Mouse (Mus musculus) induced T-regulatory cell, adult 2 months (primary cell): ENCODE measurements around the gene Syce3.
"Not testable (repeated sequence)": the region's sequence is repeated elsewhere in the genome, so short reads cannot be mapped to it uniquely, and the experiment has no call there.

ENCODE experiments used
- DNase-seq: peaks from one replicate; pipeline ENCODE4 v3.0.0-alpha.2; 2012; ENCODE audit warnings: low read depth

Gene Syce3

GRCm38 (mm10) chr15:89410118-89410517, at the start of gene Syce3:
Syce3 (minus strand) TSS chr15:89410503.
- no peak for DNase-seq

DNA sequence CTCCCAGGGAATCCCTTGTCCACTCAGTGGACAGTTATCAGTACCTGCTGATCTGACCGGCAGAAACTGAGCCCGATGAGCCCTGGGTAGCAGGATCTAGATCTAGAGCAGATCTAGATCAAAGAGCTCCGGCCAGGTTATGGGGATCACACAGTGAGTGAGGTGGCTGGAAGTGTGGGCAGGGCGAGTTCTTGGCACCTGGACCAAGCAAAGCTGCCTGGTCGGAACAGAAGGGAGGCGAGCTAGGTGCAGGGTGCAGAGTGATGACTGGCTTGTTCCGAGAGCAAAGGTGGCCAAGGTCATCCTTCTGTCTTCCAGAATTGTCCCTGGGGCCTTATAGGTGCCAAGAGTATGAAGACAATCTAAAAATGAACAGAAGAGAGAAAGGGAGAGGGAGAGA, 49.5 kb upstream of the Syce3 start:
- DNase-seq, result no peak

DNA sequence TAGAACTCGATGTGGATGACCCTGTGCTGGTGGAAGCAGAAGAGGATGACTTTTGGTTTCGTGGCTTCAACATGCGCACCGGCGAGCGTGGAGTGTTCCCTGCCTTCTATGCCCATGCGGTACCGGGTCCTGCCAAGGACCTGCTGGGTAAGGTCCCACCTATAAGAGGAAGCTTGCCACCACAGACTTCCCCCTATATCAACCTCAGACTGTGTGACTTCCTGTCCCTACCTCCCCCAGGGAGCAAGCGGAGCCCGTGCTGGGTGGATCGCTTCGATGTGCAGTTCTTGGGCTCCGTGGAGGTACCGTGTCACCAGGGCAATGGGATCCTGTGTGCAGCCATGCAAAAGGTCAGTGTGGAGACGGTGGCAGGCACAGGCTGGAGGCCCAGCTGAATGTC, 48.6 kb upstream of the Syce3 start:
- DNase-seq, result peak; percentile 17

DNA sequence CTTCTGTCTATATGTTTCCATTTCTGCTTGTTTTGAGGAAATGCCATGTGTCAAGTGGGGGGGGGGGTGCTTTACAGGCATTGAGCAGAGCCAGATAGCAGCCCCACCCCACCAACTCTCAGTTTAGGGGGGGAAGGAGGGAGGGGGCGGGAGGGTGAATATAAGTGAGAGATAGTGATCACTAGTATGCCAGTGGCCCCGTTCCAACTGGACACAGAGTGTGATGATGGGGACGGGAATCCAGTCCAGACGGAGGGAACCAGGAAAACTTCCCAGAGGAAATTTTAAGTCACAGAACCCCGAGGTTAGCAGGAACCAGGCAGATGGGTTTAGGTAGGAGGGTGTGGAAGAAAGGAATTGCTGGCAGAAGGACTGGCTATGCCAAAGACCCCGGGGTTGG, 45.3 kb upstream of the Syce3 start:
- DNase-seq, result no peak

DNA sequence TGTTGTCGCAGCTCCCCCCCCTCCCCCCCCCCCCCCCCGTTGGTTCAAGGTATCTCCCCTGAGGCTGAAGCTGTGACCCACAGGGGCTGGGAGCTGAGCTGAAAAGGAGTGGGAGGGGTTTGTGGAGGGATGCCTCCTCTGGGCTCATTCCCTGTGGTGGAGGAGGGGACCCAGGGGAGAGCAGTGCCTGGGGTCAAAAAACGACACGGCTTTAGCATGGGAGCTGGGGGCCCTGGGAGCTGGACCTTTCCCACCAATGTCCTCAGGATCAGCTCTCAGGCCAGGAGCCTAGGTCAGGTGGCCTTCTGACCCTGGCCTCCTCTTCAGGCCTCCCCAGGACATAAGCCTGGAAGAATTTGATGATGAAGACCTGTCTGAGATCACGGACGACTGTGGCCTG, 44.6 kb upstream of the Syce3 start:
- no peak for DNase-seq

GRCm38 (mm10) chr15:89453865-89454478, 43.7 kb upstream of the Syce3 start, which contains the start of gene Mapk8ip2:
Mapk8ip2 (plus strand) TSS chr15:89453913.
- peak; percentile 13 for DNase-seq

DNA sequence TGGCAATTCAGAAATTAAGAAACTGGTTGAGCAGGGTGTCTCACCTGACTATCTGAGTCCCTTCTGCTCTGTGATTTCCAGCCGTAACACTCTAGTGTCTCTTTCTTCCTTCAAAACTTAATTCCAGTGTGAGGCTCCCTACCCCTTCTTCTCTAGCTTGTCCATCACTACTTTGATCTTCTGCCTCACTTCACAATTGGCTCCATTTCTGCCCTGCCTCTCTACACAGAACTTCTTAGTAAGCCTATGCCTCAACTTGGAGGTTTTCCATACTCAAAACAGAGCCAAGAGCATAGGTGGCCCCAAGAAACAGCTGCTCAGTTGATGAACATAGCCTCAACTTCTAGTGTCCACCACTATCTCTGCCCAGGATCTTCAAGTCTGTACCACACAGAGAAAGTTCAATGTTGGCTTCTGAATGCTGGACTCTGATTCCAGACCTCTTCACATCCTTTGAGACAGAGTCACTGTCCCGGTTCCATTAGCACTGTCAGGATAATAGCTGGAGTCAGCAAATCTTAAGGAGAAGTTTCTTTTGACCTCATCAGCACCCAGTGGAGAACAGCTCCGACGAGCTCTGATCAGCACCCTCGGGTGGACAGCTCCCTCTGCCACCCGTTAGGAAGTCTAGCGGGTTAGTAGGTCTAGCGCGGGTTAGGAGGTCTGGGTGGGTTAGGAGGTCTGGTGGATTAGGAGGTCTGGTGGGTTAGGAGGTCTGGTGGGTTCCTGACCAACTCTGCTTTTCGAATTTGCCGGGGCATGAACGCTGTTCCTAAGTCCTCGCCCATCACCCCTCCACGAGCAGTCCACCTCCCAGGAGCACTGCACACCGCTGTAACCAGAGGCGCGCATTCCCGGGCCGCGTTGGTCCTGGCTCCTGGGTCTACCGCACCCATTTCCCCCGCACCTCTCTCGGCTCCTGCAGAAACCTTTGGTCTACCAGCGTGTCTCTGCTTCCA, 42.9 kb upstream of the Syce3 start:
- peak; percentile 70 for DNase-seq

GRCm38 (mm10) chr15:89442486-89443070, 32.3 kb upstream of the Syce3 start:
- no peak for DNase-seq

DNA sequence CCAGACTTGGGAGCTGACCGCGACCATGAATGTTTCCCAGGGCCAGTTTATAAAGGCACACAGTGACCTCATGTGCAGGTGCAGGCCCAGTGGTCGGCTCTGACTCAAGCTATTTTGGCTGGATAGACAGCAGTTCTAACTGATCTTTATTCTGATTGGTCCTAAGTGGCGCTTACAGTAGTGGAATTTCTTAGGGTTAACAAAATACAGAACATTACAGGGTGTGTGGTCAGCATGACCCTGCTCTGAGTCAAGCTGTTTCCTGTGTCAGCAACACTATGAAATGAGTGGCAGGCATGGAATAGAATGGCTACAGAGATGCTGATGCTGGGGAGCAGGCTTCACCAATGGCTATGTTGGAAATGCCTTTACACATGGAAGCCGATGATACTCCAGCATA, 25.6 kb upstream of the Syce3 start:
- no peak for DNase-seq

- no peak for DNase-seq
These were observed 23.8 kb upstream of the Syce3 start for GRCm38 (mm10) chr15:89434136-89434535.

DNA sequence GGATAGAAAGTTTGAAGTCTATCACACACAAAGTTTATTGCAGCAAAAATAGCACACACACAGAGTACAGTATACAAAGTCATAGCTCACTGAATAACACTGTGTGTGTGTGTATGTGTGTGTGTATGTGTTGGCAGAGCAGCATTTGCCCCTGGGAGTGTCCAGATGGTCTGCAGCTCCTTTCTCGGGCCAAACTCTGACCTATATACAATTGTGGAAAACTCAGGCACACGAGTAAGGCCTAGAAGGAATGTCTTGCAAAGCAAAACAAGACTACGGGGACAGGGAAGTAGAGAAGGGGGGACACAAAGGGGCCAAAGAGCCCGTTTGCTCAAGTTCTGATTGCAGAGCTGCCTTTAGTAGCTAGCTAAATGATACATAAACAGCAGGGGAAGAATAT, 22.6 kb upstream of the Syce3 start:
- DNase-seq, result no peak

- DNase-seq, result no peak
These were observed 21.5 kb upstream of the Syce3 start for GRCm38 (mm10) chr15:89431806-89432205.

- peak; percentile 12 for DNase-seq
These were observed 21.0 kb upstream of the Syce3 start for GRCm38 (mm10) chr15:89431271-89431670.

GRCm38 (mm10) chr15:89430771-89431170, 20.5 kb upstream of the Syce3 start:
- not testable (repeated sequence) for DNase-seq

DNA sequence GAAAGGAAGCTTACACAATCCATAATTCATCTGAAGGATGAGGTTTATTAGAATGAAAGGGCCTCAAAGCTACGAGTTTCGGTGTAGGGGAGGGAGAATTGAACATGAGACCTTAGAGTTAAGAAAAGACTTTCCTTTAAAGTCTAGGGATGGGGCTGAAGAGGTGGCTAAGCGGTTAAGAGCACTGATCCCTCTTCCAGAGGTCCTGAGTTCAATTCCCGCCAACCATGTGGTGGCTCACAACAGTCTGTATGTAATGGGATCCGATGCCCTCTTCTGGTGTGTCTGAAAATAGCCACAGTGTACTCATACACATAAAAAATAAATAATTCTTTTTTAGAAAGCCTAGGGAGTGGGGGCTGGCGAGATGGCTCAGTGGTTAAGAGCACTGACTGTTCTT, 20.0 kb upstream of the Syce3 start:
- DNase-seq, result no peak

DNA sequence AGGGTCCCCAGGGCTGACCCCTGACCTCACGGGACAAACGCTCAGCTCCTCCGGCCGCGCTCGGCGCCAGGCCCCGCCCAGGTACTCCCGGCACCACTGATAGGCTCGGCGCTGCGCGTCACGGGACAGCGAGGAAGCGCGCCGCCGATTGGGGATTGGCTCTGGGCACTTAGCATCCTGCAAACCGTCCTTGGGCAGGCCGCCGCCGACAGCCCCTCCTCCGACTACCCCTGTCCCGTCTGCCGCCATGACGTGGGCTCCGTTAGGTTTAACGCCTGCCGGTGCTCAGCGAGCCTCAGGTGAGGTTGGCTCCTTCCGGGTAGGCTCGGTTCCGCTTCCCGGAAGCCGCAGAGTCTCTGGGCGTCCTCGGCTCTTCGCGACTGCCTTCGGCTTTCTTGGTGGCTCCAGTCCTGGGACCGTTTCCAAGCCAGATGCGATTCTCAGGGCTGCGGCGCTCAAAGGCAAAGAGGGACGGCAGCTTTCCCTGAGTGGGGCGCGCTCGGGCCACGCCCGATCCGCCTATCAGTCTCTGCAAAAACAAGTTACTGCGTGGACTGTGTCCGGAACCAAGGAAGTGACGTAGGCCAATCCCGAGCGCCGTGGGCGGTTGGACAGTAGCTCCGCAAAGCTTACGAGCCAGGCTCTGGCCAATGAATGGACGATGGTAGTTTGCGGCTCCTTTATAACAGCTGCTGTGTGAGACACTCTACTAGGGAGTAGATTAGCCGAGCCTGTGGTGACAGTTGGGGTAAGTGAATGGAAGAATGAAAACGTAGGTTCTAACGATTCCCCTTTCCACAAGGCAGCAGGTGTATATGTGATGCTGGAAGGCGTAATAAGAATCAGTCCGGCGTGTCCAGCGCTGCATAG, 19.3 kb upstream of the Syce3 start, which contains the start of the genes C730034F03Rik, Gm44502 and Chkb:
Gene C730034F03Rik (plus strand): TSS at position 238 of the 870 bp plus-strand sequence.
Gene Gm44502 (minus strand): TSS at position 345 of the 870 bp plus-strand sequence.
Gene Chkb (minus strand): TSS at position 557 of the 870 bp plus-strand sequence.
- peak; percentile 97 for DNase-seq

GRCm38 (mm10) chr15:89428821-89429351, 18.6 kb upstream of the Syce3 start:
- DNase-seq, result no peak

DNA sequence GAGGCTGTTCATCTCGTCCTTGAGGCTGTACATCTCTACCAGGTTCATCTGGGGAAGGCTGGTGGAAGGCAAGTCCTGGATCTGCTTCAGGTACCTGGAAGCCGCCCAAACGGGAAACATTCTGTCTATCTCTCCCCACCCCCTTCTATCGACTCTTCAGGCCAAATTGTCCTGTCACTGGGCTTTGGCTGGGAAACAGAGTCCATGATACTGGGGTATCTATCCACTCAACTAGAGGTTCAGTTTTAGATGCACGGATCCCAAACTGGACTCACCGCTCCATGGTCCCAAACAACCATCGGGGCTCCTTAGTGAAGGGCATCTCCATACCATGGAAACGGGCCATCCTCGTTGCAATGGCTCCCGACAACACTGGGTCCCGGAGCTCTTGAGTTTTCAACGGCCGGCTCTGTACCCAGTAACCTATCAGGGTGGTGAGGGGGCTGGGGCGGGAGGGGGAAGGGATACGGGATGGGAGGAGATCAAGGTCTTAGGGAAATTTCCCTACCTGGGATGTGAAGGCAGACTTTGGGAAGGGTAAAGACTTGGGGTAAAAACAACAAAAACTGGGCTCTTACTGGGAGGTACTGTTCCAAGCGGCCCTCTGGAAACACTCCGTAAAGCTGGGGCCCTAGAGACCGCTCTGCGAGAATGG, 18.0 kb upstream of the Syce3 start:
- peak; percentile 10 for DNase-seq

DNA sequence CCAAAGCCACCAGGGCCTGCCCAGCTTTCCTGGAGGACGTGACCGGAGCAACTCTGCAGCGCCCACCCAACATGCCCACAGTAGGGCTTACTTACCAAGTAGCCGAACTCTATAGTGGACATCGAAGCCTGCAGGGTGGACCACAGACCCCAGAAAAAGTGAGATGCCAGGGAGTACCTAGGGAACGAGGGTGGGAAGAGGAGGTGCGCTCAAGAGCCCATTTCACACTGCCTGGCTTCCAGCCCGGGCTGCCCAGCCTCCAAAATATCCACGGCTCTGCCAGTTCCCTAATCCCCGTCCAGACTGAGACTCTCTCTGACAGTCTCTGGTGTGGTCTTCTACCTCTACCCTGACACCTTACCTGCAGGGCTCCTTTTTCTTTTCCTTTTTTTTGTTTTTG, 16.4 kb upstream of the Syce3 start:
- no peak for DNase-seq

DNA sequence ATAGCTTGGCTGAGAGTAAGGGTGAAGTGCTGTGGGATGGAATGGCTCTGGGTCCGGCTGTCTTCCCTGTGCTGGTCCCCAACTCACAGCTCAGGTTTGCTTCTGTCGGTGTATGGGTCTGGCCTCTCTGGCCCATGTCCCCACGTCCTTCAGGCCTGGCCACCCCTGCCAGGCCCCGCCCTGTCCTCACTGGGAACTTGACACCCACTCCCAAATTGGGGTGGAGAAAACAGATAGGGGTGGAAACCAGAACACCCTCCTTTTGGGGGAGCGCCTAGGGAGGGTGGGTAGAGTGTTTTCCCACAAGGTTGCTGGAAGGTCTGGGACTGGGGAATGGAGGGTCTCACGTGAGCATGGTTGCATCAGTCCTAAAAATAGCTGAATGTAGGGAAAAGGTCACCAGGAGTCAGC, 15.4 kb upstream of the Syce3 start, which contains the start of gene Cpt1b:
Gene Cpt1b (minus strand): TSS at position 153 of the 411 bp plus-strand sequence.
- no peak for DNase-seq

GRCm38 (mm10) chr15:89424621-89425020, 14.3 kb upstream of the Syce3 start:
- DNase-seq, result no peak
